ENCODE assay signal across 9 mouse cellular contexts in the genomic region with DNA sequence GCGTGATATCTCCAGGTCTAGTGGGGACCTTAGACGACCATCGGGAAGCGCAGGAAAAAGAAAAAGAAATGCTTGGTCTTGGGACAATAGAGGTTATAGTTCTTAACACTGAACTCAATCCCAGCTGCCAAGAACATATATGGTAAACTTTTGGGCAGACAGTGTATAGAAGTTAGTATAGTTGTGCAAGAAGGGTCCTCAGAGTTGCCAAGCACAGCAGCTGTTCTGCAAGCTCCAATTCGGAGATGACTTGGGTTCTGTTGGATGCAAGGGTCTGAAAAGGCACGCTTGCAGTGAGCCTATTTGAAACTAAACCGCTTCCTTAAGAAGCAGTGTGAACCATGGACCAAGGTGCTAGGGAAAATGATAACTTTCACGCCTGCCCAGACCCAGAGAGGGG. TPM values are rescaled to one million over a fixed set of nuclear protein-coding genes. Genes with fewer than 3 reads are reported as not detected.
DNase-seq lines count a peak whose midpoint lies in the region; ATAC-seq and TF ChIP-seq lines count a peak whose summit lies in the region.
"Had no signal": no experiment of that assay in that cellular context is flagged by ENCODE, and none has a peak within 500 bp of the region (broad histone marks: within the 10 kb centered on the region; RNA-seq: fewer than 3 reads in every experiment).

No protein-coding gene starts in this region.

- H3K9me3 ChIP-seq in heart, embryonic 14.5 days (ENCODE audit: control insufficient read depth, low read length) = no peaks in the 10 kb centered on the region
- no peaks in the 10 kb centered on the region for H3K9me3 ChIP-seq in ES-E14 (ENCODE audit: control insufficient read depth, insufficient read depth, low read depth, low read length)
- H3K9me3 ChIP-seq in hindbrain, embryonic 11.5 days (ENCODE audit: control insufficient read depth, low read length) = no peaks in the 10 kb centered on the region
- H3K9me3 ChIP-seq in liver, postnatal 0 days (ENCODE audit: low read length) = no peaks in the 10 kb centered on the region

- H3K27me3 ChIP-seq in heart, embryonic 14.5 days (ENCODE audit: control insufficient read depth, insufficient read depth, low read length) = peaks cover 58% of the 10 kb centered on the region
- H3K27me3 ChIP-seq in hindbrain, embryonic 11.5 days (ENCODE audit: control insufficient read depth, insufficient read depth, low read length) = peaks cover 42% of the 10 kb centered on the region
- peaks cover 45% of the 10 kb centered on the region for H3K27me3 ChIP-seq in liver, postnatal 0 days (ENCODE audit: insufficient read depth, low read length)

- H3K4me2 ChIP-seq in heart, embryonic 14.5 days (ENCODE audit: low read length) = peak overlapping the region; percentile 65
- peak overlapping the region; percentile 59 for H3K4me2 ChIP-seq in hindbrain, embryonic 11.5 days (replicated peaks; ENCODE audit: low read depth, low read length)
- peak overlapping the region; percentile 62 for H3K4me2 ChIP-seq in liver, postnatal 0 days (ENCODE audit: low read depth, low read length)

- intact Hi-C loops in heart, postnatal 10 days (cut with DNase I) = no loop called here
- intact Hi-C loops in left cerebral cortex, postnatal 36 days (cut with DNase I) = no loop called here

- TF ChIP-seq EP300 in liver, postnatal 0 days (IDR thresholded peaks at IDR 0.05; ENCODE audit: low read depth) = no peak

- no peak for TF ChIP-seq CTCF in liver, postnatal 0 days (IDR thresholded peaks at IDR 0.05; ENCODE audit: low read depth)

- no peaks in the 10 kb centered on the region for H3K36me3 ChIP-seq in heart, embryonic 14.5 days (ENCODE audit: control insufficient read depth, insufficient read depth, low read length)
- no peaks in the 10 kb centered on the region for H3K36me3 ChIP-seq in ES-E14 (ENCODE audit: control insufficient read depth, insufficient read depth, low read length, poor library complexity, severe bottlenecking)
- no peaks in the 10 kb centered on the region for H3K36me3 ChIP-seq in hindbrain, embryonic 11.5 days (ENCODE audit: control insufficient read depth, insufficient read depth, low read length)
- H3K36me3 ChIP-seq in liver, postnatal 0 days (replicated peaks; ENCODE audit: insufficient read depth, low read length) = no peaks in the 10 kb centered on the region

- peak overlapping the region; percentile 39 to 40 for H3K4me3 ChIP-seq in heart, embryonic 14.5 days (ENCODE audit: control insufficient read depth in 1 of 2, insufficient read depth in 1 of 2, low read depth in 1 of 2, low read length in 2 of 2)
- H3K4me3 ChIP-seq in ES-E14 (ENCODE audit: insufficient read depth in 1 of 2, low read depth in 1 of 2, low read length in 2 of 2, poor library complexity in 1 of 2, severe bottlenecking in 1 of 2) = peak overlapping the region; percentile 55 to 69
- H3K4me3 ChIP-seq in hindbrain, embryonic 11.5 days (ENCODE audit: low read depth, low read length) = peak overlapping the region; percentile 30
- peak overlapping the region; percentile 32; the same call in 1 of the 2 replicates for H3K4me3 ChIP-seq in liver, postnatal 0 days (ENCODE audit: low read depth, low read length)

- no peak overlapping the region for H3K9ac ChIP-seq in heart, embryonic 14.5 days (ENCODE audit: low read length)
- H3K9ac ChIP-seq in ES-E14 (ENCODE audit: insufficient read depth, low read depth, low read length, poor library complexity, severe bottlenecking) = peak overlapping the region; percentile 52; the same call in 1 of the 2 replicates
- no peak overlapping the region for H3K9ac ChIP-seq in hindbrain, embryonic 11.5 days (ENCODE audit: low read depth, low read length)
- H3K9ac ChIP-seq in liver, postnatal 0 days (replicated peaks) = no peak overlapping the region

- in situ Hi-C loops in ES-E14 (cut with MboI; ENCODE audit: low sequenced_read_pairs in 2 of 2, unreplicated experiment in 2 of 2) = loop anchor here in 1 of 2 experiments (25.0 kb wide), 1 partner anchor 422 kb away; a partner anchor contains a TSS

- no peak for DNase-seq in heart, postnatal 10 days
- DNase-seq in ES-E14 (ENCODE audit: low read depth, low spot score) = no peak
- no peak for DNase-seq in hindbrain, embryonic 11.5 days (ENCODE audit: low spot score)
- no peak for DNase-seq in liver, postnatal 0 days
- DNase-seq in layer of hippocampus, adult 9-11 months = no peak
- DNase-seq in left cerebral cortex, postnatal 36 days (ENCODE audit: low spot score in 2 of 2) = no peak

- WGBS in heart, embryonic 14.5 days = 24% methylated on average over 8 of the region's 8 CpGs
- 30% methylated on average over 8 of the region's 8 CpGs for WGBS in hindbrain, embryonic 11.5 days
- WGBS in liver, postnatal 0 days (ENCODE audit: insufficient replicate concordance) = 29% methylated on average over 8 of the region's 8 CpGs

- H3K4me1 ChIP-seq in heart, embryonic 14.5 days (ENCODE audit: control insufficient read depth in 2 of 2, insufficient read depth in 2 of 2, low read length in 2 of 2) = peaks cover 0 to 9% of the 10 kb centered on the region in 2 experiments; a peak in 3 of 4 replicates
- H3K4me1 ChIP-seq in ES-E14 (ENCODE audit: control insufficient read depth in 2 of 2, insufficient read depth in 2 of 2, low read length in 2 of 2, poor library complexity in 1 of 2) = no peaks in the 10 kb centered on the region
- peaks cover 3% of the 10 kb centered on the region; the same call in 1 of the 2 replicates for H3K4me1 ChIP-seq in hindbrain, embryonic 11.5 days (replicated peaks; ENCODE audit: control insufficient read depth, insufficient read depth, low read length)
- H3K4me1 ChIP-seq in liver, postnatal 0 days (ENCODE audit: insufficient read depth) = no peaks in the 10 kb centered on the region

- no peak overlapping the region for H3K27ac ChIP-seq in heart, embryonic 14.5 days (replicated peaks in 1 of 2; ENCODE audit: control insufficient read depth in 1 of 2, insufficient read depth in 1 of 2, low read depth in 2 of 2, low read length in 2 of 2)
- no peak overlapping the region for H3K27ac ChIP-seq in ES-E14 (ENCODE audit: insufficient read depth, low read depth, low read length, poor library complexity, severe bottlenecking)
- H3K27ac ChIP-seq in hindbrain, embryonic 11.5 days (ENCODE audit: low read depth, low read length) = no peak overlapping the region
- H3K27ac ChIP-seq in liver, postnatal 0 days (ENCODE audit: low read depth) = no peak overlapping the region

- no peak for ATAC-seq in heart, embryonic 14.5 days (ENCODE audit: insufficient number of reproducible peaks, insufficient read depth, low FRiP score, low read depth)
- ATAC-seq in hindbrain, embryonic 11.5 days (ENCODE audit: low FRiP score) = no peak
- no peak for ATAC-seq in liver, postnatal 0 days
- no peak for ATAC-seq in monocyte, adult 5-6 weeks (replicated peaks; ENCODE audit: insufficient number of reproducible peaks, low FRiP score, low TSS enrichment, poor library complexity, severe bottlenecking)

TF ChIP-seq in ES-E14, 5 proteins besides CTCF, POLR2A, EP300 and RAD21:
- TF ChIP-seq CHD2 (IDR thresholded peaks at IDR 0.05; ENCODE audit: low read depth, low read length) = no peak
- TF ChIP-seq HCFC1 (IDR thresholded peaks at IDR 0.05; ENCODE audit: borderline replicate concordance, insufficient read depth, low read length) = no peak
- TF ChIP-seq ZNF384 (IDR thresholded peaks at IDR 0.05; ENCODE audit: low read depth, low read length) = no peak
- TF ChIP-seq ZC3H11A (IDR thresholded peaks at IDR 0.05; ENCODE audit: borderline replicate concordance, low read depth, low read length) = no peak
- no peak for TF ChIP-seq MAFK (IDR thresholded peaks at IDR 0.05; ENCODE audit: insufficient read depth, low read depth, low read length)

RNA-seq across cellular contexts. Expression of a gene that starts 0.4 kb away (rescaled TPM):
- not detected in 2 replicates for polyA plus RNA-seq in heart, embryonic 14.5 days (2014; fragmentation: Nextera tagmentation; extraction: Ambion mirVana)
- total RNA-seq in heart, postnatal 10 days (2021) = not detected
- 2.1 and 3.5 TPM in 2 replicates for total RNA-seq in ES-E14 (2012; rRNA removed)
- polyA plus RNA-seq in hindbrain, embryonic 11.5 days (2014; fragmentation: Nextera tagmentation; extraction: Ambion mirVana) = 0.15 and 0.25 TPM in 2 replicates
- not detected in 2 replicates for polyA plus RNA-seq in liver, postnatal 0 days (2015; fragmentation: Nextera tagmentation; extraction: Ambion mirVana)
- total RNA-seq in monocyte, adult 5-6 weeks (2017) = not detected in 3 replicates
- total RNA-seq in left cerebral cortex, postnatal 36 days (2021) = under 1 TPM in 1 of 2 experiments, not detected in 1; 0.07 TPM
- total RNA-seq: adrenal gland, postnatal 10 days had no signal

RNA-seq across cellular contexts. Expression of a gene that starts 37.1 kb away (rescaled TPM):
- 3.6 and 3.7 TPM in 2 replicates for polyA plus RNA-seq in heart, embryonic 14.5 days (2014; fragmentation: Nextera tagmentation; extraction: Ambion mirVana)
- 1 to 10 TPM in 1 of 2 experiments, under 1 TPM in 1; 0.82 to 1.0 TPM for total RNA-seq in heart, postnatal 10 days (2021)
- total RNA-seq in ES-E14 (2012; rRNA removed) = 34.0 and 50.3 TPM in 2 replicates
- 1.9 and 2.0 TPM in 2 replicates for polyA plus RNA-seq in hindbrain, embryonic 11.5 days (2014; fragmentation: Nextera tagmentation; extraction: Ambion mirVana)
- 0.40 and 0.70 TPM in 2 replicates for polyA plus RNA-seq in liver, postnatal 0 days (2015; fragmentation: Nextera tagmentation; extraction: Ambion mirVana)
- 0.64 to 2.1 TPM (median 0.67 TPM) in 3 replicates for total RNA-seq in monocyte, adult 5-6 weeks (2017)
- total RNA-seq in left cerebral cortex, postnatal 36 days (2021) = 1 to 10 TPM; 1.1 to 1.3 TPM

Comparison
In these comparisons a context has a peak if more than half of its experiments do, and no peak if none do; other contexts are left out.
1. RNA of a gene that starts 37.1 kb away (total RNA-seq): 34.0 to 50.3 TPM in ES-E14; 1.1 to 1.3 TPM in left cerebral cortex, postnatal 36 days, 0.82 to 1.0 TPM in heart, postnatal 10 days and 0.64 to 2.1 TPM in monocyte, adult 5-6 weeks; every median in the first group is over 10 times any median in the second.
2. Peak in every context shown above with its lines, with median percentiles within 50 percentile points of each other: H3K4me2 ChIP-seq and H3K4me3 ChIP-seq.